Mouse (Mus musculus): ENCODE data around the gene Acyp1. TPM values are rescaled to one million over a fixed set of nuclear protein-coding genes. Genes with fewer than 3 reads are reported as not detected.

Acyp1 gene
- polyA plus RNA-seq (2017; shearing (Covaris generic)), result 10 to 100 TPM; 38.3 to 57.0 TPM

GRCm38 (mm10) chr12:85287809-85288485, at the start of gene Acyp1:
Gene Acyp1, minus strand, starts transcription at chr12:85288438.

GRCm38 (mm10) chr12:85288486-85289156, 383 bp upstream of the Acyp1 start, which contains the start of gene Zc2hc1c:
Gene Zc2hc1c, plus strand, starts transcription at chr12:85288591.

GRCm38 (mm10) chr12:85270319-85270718, 17.9 kb downstream of the Acyp1 start, which contains the start of gene Mlh3:
Gene Mlh3, minus strand, starts transcription at chr12:85270599.

Other genes with a start within 250 kb of the Acyp1 start
- gene Prox2, start 177.7 kb downstream of the Acyp1 start, polyA plus RNA-seq (2017; shearing (Covaris generic)), result 1 to 10 TPM; 5.0 to 5.3 TPM
- 10 to 100 TPM; 86.4 to 95.1 TPM for gene Dlst, start 177.6 kb downstream of the Acyp1 start, polyA plus RNA-seq (2017; shearing (Covaris generic))
- gene Rps6kl1, start 137.2 kb downstream of the Acyp1 start, polyA plus RNA-seq (2017; shearing (Covaris generic)), result 1 to 10 TPM; 1.1 to 1.7 TPM
- gene Pgf, start 110.6 kb downstream of the Acyp1 start, polyA plus RNA-seq (2017; shearing (Covaris generic)), result 1 to 10 TPM in 1 of 2 experiments, under 1 TPM in 1; 0.24 to 1.0 TPM
- 100 to 1,000 TPM; 104 to 118 TPM for gene Eif2b2, start 69.0 kb downstream of the Acyp1 start, polyA plus RNA-seq (2017; shearing (Covaris generic))
- 10 to 100 TPM in 1 of 2 experiments, 1 to 10 TPM in 1; 8.5 to 12.7 TPM for gene Mlh3, start 17.8 kb downstream of the Acyp1 start, polyA plus RNA-seq (2017; shearing (Covaris generic))
- not detected for gene Zc2hc1c, start 153 bp upstream of the Acyp1 start, polyA plus RNA-seq (2017; shearing (Covaris generic))
- gene Nek9, start 50.9 kb upstream of the Acyp1 start, polyA plus RNA-seq (2017; shearing (Covaris generic)), result 10 to 100 TPM; 17.2 to 22.1 TPM
- gene Tmed10, start 86.4 kb upstream of the Acyp1 start, polyA plus RNA-seq (2017; shearing (Covaris generic)), result 100 to 1,000 TPM; 174 to 177 TPM
- gene Fos, start 185.5 kb upstream of the Acyp1 start, polyA plus RNA-seq (2017; shearing (Covaris generic)), result 10 to 100 TPM; 14.3 to 19.3 TPM

Measured in activated CD4-positive, CD25-positive, alpha-beta regulatory T cell (primary cell).